Comparison of ENCODE assay signal across 1 mouse cellular context in genomic region chr8:75082181-75082805, GRCm38 (mm10).
TF ChIP-seq lines count a peak whose summit lies in the region.

No protein-coding gene starts in this region.

TF ChIP-seq in MEL, 35 proteins besides CTCF, POLR2A, EP300 and RAD21:
- peak; percentile 4; the same call in 1 of the 2 replicates for TF ChIP-seq ETS1 (IDR thresholded peaks at IDR 0.05; ENCODE audit: low read depth, low read length)
- peak; percentile 55 for TF ChIP-seq GATA1 (IDR thresholded peaks at IDR 0.05; ENCODE audit: low read depth, low read length)
- no peak for TF ChIP-seq USF2 (IDR thresholded peaks at IDR 0.05; ENCODE audit: borderline replicate concordance in 1 of 2, insufficient read depth in 1 of 2, low read depth in 1 of 2, low read length in 2 of 2)
